Mouse (Mus musculus) intestine, postnatal 0 days (tissue): ENCODE measurements around the gene Gramd1b. TPM values are rescaled to one million over a fixed set of nuclear protein-coding genes. Genes with fewer than 3 reads are reported as not detected.

Source experiments
- ATAC-seq: fragments of 200-750 bp; cut with Nextera tagmentation; 2 replicates; pipeline ENCODE4 v1.8.0; 2017; ENCODE audit warnings: mild to moderate bottlenecking, moderate TSS enrichment, moderate library complexity
- H3K27ac ChIP-seq: fragments of 300-500 bp; sonication (generic); 2 replicates; pipeline ENCODE4 v1.5.1; 2014; ENCODE audit warnings: mild to moderate bottlenecking, low read depth, low read length, moderate library complexity
- H3K27me3 ChIP-seq: fragments of 300-500 bp; sonication (generic); replicated peaks from 2 replicates; pipeline ENCODE4 v1.6.1; 2014; ENCODE audit warnings: low read length, mixed read lengths; ENCODE audit not compliant: control insufficient read depth, insufficient read depth
- H3K36me3 ChIP-seq: fragments of 300-500 bp; sonication (generic); 2 replicates; pipeline ENCODE4 v1.6.1; 2014; ENCODE audit warnings: mild to moderate bottlenecking, moderate library complexity; ENCODE audit not compliant: control insufficient read depth, insufficient read depth
- H3K4me1 ChIP-seq: fragments of 300-500 bp; sonication (generic); replicated peaks from 2 replicates; pipeline ENCODE4 v1.6.1; 2014; ENCODE audit warnings: antibody characterized with exemption, low read length, mixed read lengths; ENCODE audit not compliant: control insufficient read depth, insufficient read depth
- H3K4me2 ChIP-seq: fragments of 300-500 bp; sonication (generic); replicated peaks from 2 replicates; pipeline ENCODE4 v1.6.1; 2014; ENCODE audit warnings: low read depth, mild to moderate bottlenecking, moderate library complexity
- H3K4me3 ChIP-seq: fragments of 300-500 bp; sonication (generic); 2 replicates; pipeline ENCODE4 v1.5.1; 2014; ENCODE audit warnings: low read depth, low read length
- H3K9ac ChIP-seq: fragments of 300-500 bp; sonication (generic); 2 replicates; pipeline ENCODE4 v1.6.1; 2014; ENCODE audit warnings: mild to moderate bottlenecking, low read depth, low read length
- H3K9me3 ChIP-seq: fragments of 300-500 bp; sonication (generic); 2 replicates; pipeline ENCODE4 v1.6.1; 2016; ENCODE audit warnings: mixed run types; ENCODE audit not compliant: control insufficient read depth
- CTCF ChIP-seq: sonication (generic); IDR thresholded peaks from 2 replicates; pipeline ENCODE4 v1.5.1; 2016; ENCODE audit warnings: low read depth, mild to moderate bottlenecking, control low read depth, antibody characterized with exemption, moderate library complexity
- WGBS: fragments of 180-500 bp; shearing (Covaris S2); extraction: QIAGEN DNeasy Blood & Tissue Kit; methylation state at CpG from one replicate; pipeline ENCODE4 v1.1.7; 2014; 5-methylcytosine and 5-hydroxymethylcytosine counted together
- polyA plus RNA-seq: library from polyadenylated mRNA; unstranded; fragments of >200 nt; fragmentation: Nextera tagmentation; extraction: Ambion mirVana; gene quantifications from 2 replicates; pipeline ENCODE4 v1.2.1, GENCODE M21; 2015

Gramd1b gene
- polyA plus RNA-seq, 1 experiment from 2014 or later, result 15.2 TPM

DNA sequence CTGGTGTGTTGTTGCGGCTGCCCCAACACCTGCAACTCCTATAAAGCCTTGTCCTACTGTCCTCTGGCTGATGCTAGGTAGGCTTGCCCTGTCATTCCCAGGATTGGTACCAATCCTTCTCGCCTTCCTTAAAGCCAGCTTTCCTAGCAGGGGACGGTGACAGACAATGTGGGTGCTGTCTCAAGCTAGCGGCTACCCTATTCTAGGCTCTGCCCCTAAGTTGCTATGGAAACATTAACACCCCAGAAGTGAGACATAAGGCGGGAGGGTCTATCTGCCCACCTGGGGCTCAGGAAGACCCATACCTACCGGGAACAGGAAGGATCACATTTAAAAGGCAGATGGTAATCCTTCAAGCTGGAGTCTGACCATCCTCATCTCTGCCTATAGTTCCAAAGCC lies 207.4 kb downstream of the Gramd1b start:
- H3K4me1 ChIP-seq, result peaks cover 9% of the 10 kb centered on the region; the same call in 1 of the 2 replicates
- no peaks in the 10 kb centered on the region for H3K9me3 ChIP-seq
- no peaks in the 10 kb centered on the region for H3K27me3 ChIP-seq
- no peak for ATAC-seq
- peak overlapping the region; percentile 85 for H3K27ac ChIP-seq
- H3K4me2 ChIP-seq, result peak overlapping the region; percentile 60
- WGBS, result 36% methylated on average over 6 of the region's 6 CpGs
- no peak for TF ChIP-seq CTCF
- H3K36me3 ChIP-seq, result peaks cover 7% of the 10 kb centered on the region; the same call in 1 of the 2 replicates
- peak overlapping the region; percentile 55 for H3K9ac ChIP-seq
- H3K4me3 ChIP-seq, result peak overlapping the region; percentile 45

DNA sequence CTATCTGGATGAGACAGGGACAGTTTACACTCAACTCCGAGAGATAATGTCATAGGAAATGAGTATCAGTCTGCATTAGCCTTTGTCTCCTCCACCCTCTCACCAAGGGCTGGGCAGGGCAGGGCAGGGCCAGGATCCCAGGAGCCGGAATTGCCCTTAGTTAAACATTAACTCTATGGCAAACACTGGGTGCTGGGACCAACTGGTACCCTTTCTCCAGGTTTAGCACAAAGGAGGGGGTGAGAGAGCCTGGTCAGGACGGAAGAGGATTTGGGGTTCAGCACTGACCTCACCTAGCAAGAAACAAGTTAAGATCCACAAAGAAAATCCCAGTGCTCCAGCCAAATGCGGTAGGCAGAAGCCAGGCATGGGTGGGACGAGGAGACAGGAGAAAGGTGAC lies 208.0 kb downstream of the Gramd1b start:
- Histone ChIP-seq H3K9me3 (no peaks in the 10 kb centered on the region), H3K4me1 (peaks cover 9% of the 10 kb centered on the region; the same call in 1 of the 2 replicates), H3K27ac (peak overlapping the region; percentile 85), H3K27me3 (no peaks in the 10 kb centered on the region), H3K9ac (peak overlapping the region; percentile 55), H3K36me3 (peaks cover 7% of the 10 kb centered on the region; the same call in 1 of the 2 replicates), H3K4me3 (peak overlapping the region; percentile 45), H3K4me2 (peak overlapping the region; percentile 60)
- TF ChIP-seq CTCF, result no peak
- WGBS, result 28% methylated on average over 5 of the region's 5 CpGs
- peak; percentile 71 for ATAC-seq

GRCm38 (mm10) chr9:40322372-40322771 lies 208.8 kb downstream of the Gramd1b start:
- H3K27me3 ChIP-seq, result no peaks in the 10 kb centered on the region
- H3K4me3 ChIP-seq, result no peak overlapping the region
- no peak overlapping the region for H3K4me2 ChIP-seq

GRCm38 (mm10) chr9:40321668-40322003 lies 209.5 kb downstream of the Gramd1b start:
- no peak overlapping the region for H3K4me3 ChIP-seq
- no peaks in the 10 kb centered on the region for H3K9me3 ChIP-seq
- H3K4me2 ChIP-seq, result no peak overlapping the region
- H3K27me3 ChIP-seq, result no peaks in the 10 kb centered on the region
- peaks cover 3% of the 10 kb centered on the region; the same call in 1 of the 2 replicates for H3K36me3 ChIP-seq
- H3K27ac ChIP-seq, result peak overlapping the region; percentile 88
- no peak overlapping the region for H3K9ac ChIP-seq
- no peak for ATAC-seq
- 35% methylated on average over 3 of the region's 3 CpGs for WGBS
- no peak for TF ChIP-seq CTCF
- peaks cover 9% of the 10 kb centered on the region; the same call in 1 of the 2 replicates for H3K4me1 ChIP-seq

More at GRCm38 (mm10) chr9:40322372-40322771, 208.8 kb downstream of the Gramd1b start:
- Histone ChIP-seq H3K27ac (peak overlapping the region; percentile 88; the same call in 1 of the 2 replicates), H3K4me1 (peaks cover 9% of the 10 kb centered on the region; the same call in 1 of the 2 replicates), H3K9me3 (no peaks in the 10 kb centered on the region), H3K36me3 (peaks cover 7% of the 10 kb centered on the region; the same call in 1 of the 2 replicates), H3K9ac (no peak overlapping the region)
- no peak for ATAC-seq
- WGBS, result 89% methylated on average over 3 of the region's 3 CpGs
- no peak for TF ChIP-seq CTCF

- Histone ChIP-seq H3K4me1 (peaks cover 9% of the 10 kb centered on the region; the same call in 1 of the 2 replicates), H3K4me3 (peak overlapping the region; percentile 22; the same call in 1 of the 2 replicates), H3K9ac (peak overlapping the region; percentile 13; the same call in 1 of the 2 replicates), H3K27ac (peak overlapping the region; percentile 88), H3K4me2 (peak overlapping the region; percentile 55), H3K9me3 (no peaks in the 10 kb centered on the region), H3K27me3 (no peaks in the 10 kb centered on the region), H3K36me3 (no peaks in the 10 kb centered on the region)
- 26% methylated on average over 12 of the region's 12 CpGs for WGBS
- TF ChIP-seq CTCF, result no peak
- peak; percentile 75 for ATAC-seq
These were observed 210.1 kb downstream of the Gramd1b start for GRCm38 (mm10) chr9:40320879-40321667.

DNA sequence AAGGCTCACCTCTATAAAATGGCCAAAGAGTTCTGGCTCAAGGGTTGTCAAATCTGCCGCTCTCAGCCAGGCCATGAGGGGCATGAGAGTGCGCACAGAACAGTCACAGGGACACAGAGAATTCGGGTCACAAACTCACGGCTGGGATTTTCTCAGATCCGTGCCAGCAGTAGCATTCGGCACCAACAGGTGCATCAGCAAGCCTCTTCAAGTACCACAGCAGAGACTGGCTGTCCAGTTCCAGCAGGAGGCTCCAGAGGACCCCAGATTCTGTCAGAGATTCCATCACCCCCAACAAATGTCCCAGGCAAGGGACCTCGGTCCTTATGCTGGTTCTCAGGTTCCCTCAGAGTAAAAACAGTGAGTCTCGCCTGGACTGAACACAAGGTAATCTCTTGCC lies 210.8 kb downstream of the Gramd1b start:
- Histone ChIP-seq H3K4me1 (peaks cover 12% of the 10 kb centered on the region; the same call in 1 of the 2 replicates), H3K9me3 (no peaks in the 10 kb centered on the region), H3K4me3 (peak overlapping the region; percentile 22), H3K9ac (peak overlapping the region; percentile 13; the same call in 1 of the 2 replicates), H3K4me2 (peak overlapping the region; percentile 55), H3K27ac (peak overlapping the region; percentile 88), H3K36me3 (no peaks in the 10 kb centered on the region), H3K27me3 (no peaks in the 10 kb centered on the region)
- 83% methylated on average over 8 of the region's 8 CpGs for WGBS
- no peak for ATAC-seq
- 0 out of 2 replicates have a peak, but pooled peaks have one; percentile 26 for TF ChIP-seq CTCF
